Mouse (Mus musculus) small intestine, adult 2 months (tissue): ENCODE data around the gene Hk2. TPM values are rescaled to one million over a fixed set of nuclear protein-coding genes. Genes with fewer than 3 reads are reported as not detected.

Source experiments
- H3K27ac ChIP-seq: fragments of 200-500 bp; 2 replicates; pipeline ENCODE4 v1.5.1; 2012; ENCODE audit warnings: low read depth, low read length, control low read depth, inconsistent platforms; ENCODE audit not compliant: insufficient read depth
- H3K27me3 ChIP-seq: fragments of 200-500 bp; 2 replicates; pipeline ENCODE4 v1.6.1; 2012; ENCODE audit warnings: mild to moderate bottlenecking, moderate library complexity, low read length, inconsistent platforms; ENCODE audit not compliant: control insufficient read depth, insufficient read depth
- H3K36me3 ChIP-seq: fragments of 200-500 bp; 2 replicates; pipeline ENCODE4 v1.6.1; 2012; ENCODE audit warnings: mild to moderate bottlenecking, low read length, control low read depth, inconsistent platforms; ENCODE audit not compliant: control insufficient read depth, insufficient read depth
- H3K4me1 ChIP-seq: fragments of 200-500 bp; 2 replicates; pipeline ENCODE4 v1.6.1; 2012; ENCODE audit warnings: low read length, inconsistent platforms, mixed read lengths; ENCODE audit not compliant: control insufficient read depth, insufficient read depth, insufficient read length
- H3K4me3 ChIP-seq: fragments of 200-500 bp; 2 replicates; pipeline ENCODE4 v1.5.1; 2012; ENCODE audit warnings: low read depth, mild to moderate bottlenecking, control low read depth, inconsistent platforms, low read length, moderate library complexity
- CTCF ChIP-seq: fragments of 200-500 bp; IDR thresholded peaks from 2 replicates; pipeline ENCODE4 v1.5.1; 2012; ENCODE audit warnings: low read depth, mild to moderate bottlenecking, control low read depth, inconsistent platforms, low read length, moderate library complexity, mixed read lengths; ENCODE audit not compliant: insufficient replicate concordance, insufficient read length; ENCODE audit errors: extremely low read depth
- POLR2A ChIP-seq: fragments of 200-500 bp; IDR thresholded peaks from 2 replicates; pipeline ENCODE4 v1.6.1; 2012; ENCODE audit warnings: low read depth, mild to moderate bottlenecking, control low read depth, inconsistent platforms, low read length, moderate library complexity
- WGBS: fragments of 180-500 bp; shearing (Covaris S2); methylation state at CpG from one replicate; pipeline ENCODE4 v1.1.7; 2018; 5-methylcytosine and 5-hydroxymethylcytosine counted together
- polyA plus RNA-seq: library from polyadenylated mRNA; depleted of rRNA; stranded (reverse); fragments of >200 nt; gene quantifications from 2 replicates; pipeline ENCODE4 v1.2.3, GENCODE M21; 2012

The Hk2 gene
- polyA plus RNA-seq, 1 experiment = 6.1 TPM

DNA sequence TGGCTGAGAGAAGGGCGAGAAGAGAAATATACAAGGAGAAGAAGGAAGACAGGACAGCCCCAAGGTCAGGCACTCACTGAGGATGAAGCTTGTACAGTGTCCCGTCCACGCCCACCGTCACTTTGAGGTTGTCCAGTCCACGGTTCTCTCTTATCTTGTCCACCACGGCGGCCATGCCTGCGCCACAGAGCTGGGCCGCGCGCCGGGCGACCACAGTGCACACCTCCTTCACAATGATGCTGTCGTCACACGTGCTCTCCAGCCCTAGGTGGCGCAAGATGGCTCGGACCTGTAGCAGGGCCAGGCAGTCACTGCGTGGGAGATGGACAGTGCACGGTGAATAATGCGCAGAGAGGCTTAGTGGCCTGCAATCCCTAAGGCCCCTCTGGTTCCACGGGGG lies 45.6 kb downstream of the Hk2 start:
- 89% methylated on average over 21 of the region's 21 CpGs for WGBS
- Histone ChIP-seq H3K4me3 (no peak overlapping the region), H3K36me3 (peaks cover 63% of the 10 kb centered on the region), H3K27me3 (no peaks in the 10 kb centered on the region), H3K27ac (no peak overlapping the region), H3K4me1 (no peaks in the 10 kb centered on the region)
- TF ChIP-seq CTCF = no peak
- TF ChIP-seq POLR2A = no peak

DNA sequence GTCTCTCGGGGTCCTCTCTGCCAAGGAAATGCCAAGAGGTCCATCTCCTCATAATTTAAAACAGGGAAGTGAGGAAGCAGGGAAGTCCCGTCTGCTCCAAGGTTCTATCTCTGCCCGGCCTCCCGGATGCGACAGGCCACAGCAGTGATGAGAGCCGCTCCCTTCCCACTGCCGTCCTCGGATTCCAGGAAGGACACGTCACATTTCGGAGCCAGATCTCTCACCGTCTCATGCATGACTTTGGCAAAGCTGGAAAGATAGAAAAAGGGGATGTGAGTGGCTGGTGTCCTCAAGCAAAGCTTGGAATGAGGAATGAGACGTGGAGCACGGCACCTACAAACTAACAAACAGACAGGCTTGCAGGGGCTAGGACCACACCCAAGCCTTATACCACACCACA lies 47.0 kb downstream of the Hk2 start:
- H3K27me3 ChIP-seq = no peaks in the 10 kb centered on the region
- H3K4me3 ChIP-seq = no peak overlapping the region
- TF ChIP-seq CTCF (no peak), POLR2A (no peak)
- WGBS = 91% methylated on average over 13 of the region's 13 CpGs
- H3K36me3 ChIP-seq = peaks cover 58% of the 10 kb centered on the region
- H3K27ac ChIP-seq = no peak overlapping the region
- H3K4me1 ChIP-seq = no peaks in the 10 kb centered on the region

DNA sequence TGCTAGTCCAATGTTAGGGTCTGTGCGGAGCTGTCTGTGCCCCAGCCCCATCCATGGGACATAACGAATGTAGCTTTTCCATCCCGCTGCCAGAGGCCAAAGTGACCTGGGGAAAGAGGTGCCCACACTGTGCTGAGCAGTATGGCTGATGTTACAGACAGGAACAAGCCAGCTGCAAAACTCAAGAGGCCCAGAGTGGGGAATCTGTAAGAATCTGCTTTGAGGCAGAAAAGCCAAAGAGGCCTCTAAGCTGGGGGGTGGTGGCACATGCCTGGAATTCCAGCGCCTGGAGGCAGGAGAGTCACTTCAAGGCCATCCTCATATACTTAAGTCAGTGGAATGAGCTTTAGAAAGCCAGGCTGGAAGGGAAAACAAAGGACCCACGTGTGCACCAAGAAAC lies 50.9 kb downstream of the Hk2 start:
- TF ChIP-seq POLR2A = no peak
- TF ChIP-seq CTCF = no peak
- no peak overlapping the region for H3K4me3 ChIP-seq
- H3K27ac ChIP-seq = no peak overlapping the region
- H3K36me3 ChIP-seq = peaks cover 30% of the 10 kb centered on the region
- H3K4me1 ChIP-seq = no peaks in the 10 kb centered on the region
- WGBS = 68% methylated on average over 5 of the region's 5 CpGs
- H3K27me3 ChIP-seq = no peaks in the 10 kb centered on the region

DNA sequence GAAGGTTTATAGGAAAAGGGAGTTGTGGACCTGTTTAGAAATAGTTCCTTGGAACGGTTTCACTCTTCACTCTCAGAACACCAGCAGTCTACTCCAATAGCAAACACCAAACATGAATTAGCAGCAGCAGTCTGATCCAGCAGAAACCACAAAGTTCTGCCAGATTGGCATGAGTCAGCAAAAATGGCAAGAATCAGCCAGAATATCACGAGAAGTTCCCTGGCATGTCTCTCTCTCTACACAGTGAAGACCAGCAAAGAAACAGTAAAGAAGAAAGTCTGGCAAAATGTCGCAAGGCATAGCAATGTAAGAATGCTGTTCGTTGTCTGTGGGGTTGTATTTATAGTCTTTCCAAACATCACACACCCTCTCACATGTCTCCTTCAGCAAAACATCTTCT lies 58.1 kb downstream of the Hk2 start:
- no peak overlapping the region for H3K4me3 ChIP-seq
- no peaks in the 10 kb centered on the region for H3K27me3 ChIP-seq
- 71% methylated on average over 4 of the region's 4 CpGs for WGBS

GRCm38 (mm10) chr6:82715653-82716052 lies 58.6 kb downstream of the Hk2 start:
- WGBS = 88% methylated on average over 3 of the region's 3 CpGs
- H3K27ac ChIP-seq = no peak overlapping the region

More for the DNA sequence above, 58.1 kb downstream of the Hk2 start:
- no peaks in the 10 kb centered on the region for H3K36me3 ChIP-seq
- TF ChIP-seq CTCF (no peak), POLR2A (no peak)
- no peak overlapping the region for H3K27ac ChIP-seq
- H3K4me1 ChIP-seq = no peaks in the 10 kb centered on the region

DNA sequence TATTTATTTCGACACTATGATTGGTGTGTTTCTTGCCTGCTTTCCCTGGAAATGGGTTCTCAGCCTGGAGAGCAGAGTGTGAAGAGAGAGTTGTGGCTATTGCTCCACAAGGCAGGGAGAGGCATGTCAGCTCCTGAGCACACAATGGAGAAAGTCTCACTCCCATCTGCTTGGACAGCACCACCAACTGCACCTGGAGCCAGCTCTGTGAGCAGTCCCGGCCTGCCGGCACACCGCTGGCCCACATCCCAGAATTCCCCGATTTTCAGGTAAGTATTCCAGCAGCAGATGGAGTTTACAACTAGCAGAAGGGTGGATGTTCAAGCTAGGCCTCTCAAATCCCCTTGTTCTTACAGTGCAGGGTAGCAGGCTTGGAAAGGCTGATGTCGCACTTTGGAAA lies 59.0 kb downstream of the Hk2 start:
- H3K36me3 ChIP-seq = no peaks in the 10 kb centered on the region
- H3K4me1 ChIP-seq = no peaks in the 10 kb centered on the region
- H3K27ac ChIP-seq = no peak overlapping the region
- H3K27me3 ChIP-seq = no peaks in the 10 kb centered on the region
- TF ChIP-seq CTCF = no peak
- TF ChIP-seq POLR2A = no peak
- 52% methylated on average over 6 of the region's 6 CpGs for WGBS
- H3K4me3 ChIP-seq = no peak overlapping the region

More at GRCm38 (mm10) chr6:82715653-82716052, 58.6 kb downstream of the Hk2 start:
- TF ChIP-seq POLR2A = no peak
- no peak for TF ChIP-seq CTCF
- H3K27me3 ChIP-seq = no peaks in the 10 kb centered on the region
- no peak overlapping the region for H3K4me3 ChIP-seq
- no peaks in the 10 kb centered on the region for H3K36me3 ChIP-seq
- no peaks in the 10 kb centered on the region for H3K4me1 ChIP-seq

DNA sequence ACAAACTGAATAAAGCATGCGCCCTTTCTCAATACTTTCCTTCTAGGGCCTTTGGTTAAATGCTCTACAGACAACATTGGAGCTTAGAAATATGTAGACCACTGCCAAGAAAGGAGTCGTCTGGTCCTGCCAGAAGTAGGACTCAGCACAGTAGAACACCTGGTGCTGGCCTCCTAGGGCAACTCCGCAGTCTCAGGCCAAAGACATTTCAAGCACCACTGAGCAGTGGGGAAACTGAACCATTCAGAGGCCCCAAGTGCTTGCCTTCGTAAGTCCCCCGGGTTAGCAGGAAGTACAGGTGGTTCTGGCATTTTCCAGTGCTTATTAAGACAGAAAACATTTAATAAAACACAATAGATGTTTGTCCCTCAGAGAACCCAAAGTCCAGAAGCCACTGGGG lies 59.4 kb downstream of the Hk2 start:
- TF ChIP-seq CTCF (no peak), POLR2A (no peak)
- no peak overlapping the region for H3K4me3 ChIP-seq
- no peaks in the 10 kb centered on the region for H3K27me3 ChIP-seq
- H3K27ac ChIP-seq = no peak overlapping the region
- H3K4me1 ChIP-seq = no peaks in the 10 kb centered on the region
- 83% methylated on average over 5 of the region's 5 CpGs for WGBS
- no peaks in the 10 kb centered on the region for H3K36me3 ChIP-seq

DNA sequence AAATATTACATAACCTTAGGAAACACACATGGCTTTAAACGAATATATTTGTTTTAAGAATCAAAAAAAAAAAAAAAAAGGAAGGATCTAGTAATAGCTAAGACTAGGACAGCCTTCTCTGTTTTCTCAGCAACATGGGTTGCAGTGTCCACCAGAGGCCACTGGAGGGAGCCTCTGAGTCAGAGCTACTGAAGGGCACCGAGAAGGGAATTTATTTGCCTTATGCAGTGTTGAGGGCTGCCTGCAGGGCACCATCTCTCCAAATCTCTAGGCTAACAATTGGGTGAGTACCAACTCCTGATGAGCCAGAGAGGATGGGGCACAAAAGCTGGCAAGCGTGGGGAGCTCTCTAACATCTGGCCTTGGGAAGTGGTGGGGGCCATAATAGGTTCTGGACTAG lies 60.0 kb downstream of the Hk2 start:
- 22% methylated on average over 3 of the region's 3 CpGs for WGBS
- H3K27ac ChIP-seq = no peak overlapping the region
- H3K27me3 ChIP-seq = no peaks in the 10 kb centered on the region
- H3K4me3 ChIP-seq = no peak overlapping the region
- H3K4me1 ChIP-seq = no peaks in the 10 kb centered on the region
- peak; percentile 91; the same call in 1 of the 2 replicates for TF ChIP-seq CTCF
- no peak for TF ChIP-seq POLR2A
- no peaks in the 10 kb centered on the region for H3K36me3 ChIP-seq
